Mouse (Mus musculus) erythroblast, embryonic 14.5 days (primary cell): ENCODE results near the gene Nrg4.

Experiments
- GATA1 ChIP-seq: IDR thresholded peaks from 2 replicates; pipeline ENCODE4 v1.6.1; 2012; ENCODE audit warnings: low read length, inconsistent platforms, mixed read lengths
- TAL1 ChIP-seq: IDR thresholded peaks from 3 replicates; pipeline ENCODE4 v1.6.1; 2012; ENCODE audit warnings: low read length, inconsistent platforms, mixed read lengths

DNA sequence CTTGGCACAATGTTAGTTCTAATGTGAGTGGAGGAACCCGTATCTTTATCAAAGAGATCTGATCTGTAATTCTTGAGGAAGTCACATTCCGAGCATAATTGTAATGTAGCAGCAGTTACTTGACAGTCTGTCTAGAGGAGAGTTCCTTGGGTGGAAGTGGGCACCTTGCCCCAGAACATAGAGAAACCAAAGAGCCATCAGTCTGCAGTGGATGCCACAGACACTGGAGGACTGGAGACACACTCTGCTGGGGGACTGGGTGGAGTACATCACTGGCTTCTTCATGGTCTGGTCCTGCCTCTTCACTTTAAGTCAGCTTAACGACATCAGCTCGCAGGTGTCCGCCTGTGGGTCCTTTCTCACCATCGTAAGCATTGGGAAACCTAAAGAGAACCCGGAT, 17.5 kb upstream of the Nrg4 start:
- TF ChIP-seq GATA1, result no peak
- no peak for TF ChIP-seq TAL1
